Comparison of ENCODE assay signal across 8 mouse cellular contexts in the genomic region with DNA sequence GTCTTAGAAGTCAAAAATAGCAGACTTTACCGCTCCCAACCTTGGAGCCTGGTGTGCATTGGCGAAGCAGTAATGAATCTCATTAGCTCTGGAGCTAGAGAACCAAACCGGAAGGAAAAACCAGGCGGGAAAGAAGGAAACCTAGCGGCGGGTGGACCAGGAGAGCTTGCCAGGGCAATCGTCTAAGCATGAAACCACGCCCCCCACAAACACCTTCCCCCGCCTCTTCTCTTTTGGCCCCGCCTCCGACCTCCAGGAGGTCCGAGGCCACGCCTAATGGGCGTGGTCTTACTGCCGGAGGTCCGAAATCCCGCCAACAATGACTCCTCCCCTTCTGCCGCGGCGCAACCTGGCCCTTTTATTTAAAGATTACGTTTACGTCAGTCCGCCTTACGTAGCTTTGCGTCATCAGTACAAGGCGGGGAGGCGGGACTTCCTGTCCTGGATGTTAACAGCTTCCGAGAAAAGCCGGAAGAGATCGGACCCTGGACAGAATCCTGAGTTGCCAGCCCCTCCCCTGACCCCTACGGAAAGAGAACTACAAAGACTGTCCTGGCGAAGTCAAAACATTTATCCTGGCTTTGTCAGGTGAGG. TPM values are rescaled to one million over a fixed set of nuclear protein-coding genes. Genes with fewer than 3 reads are reported as not detected.
DNase-seq lines count a peak whose midpoint lies in the region; ATAC-seq lines count a peak whose summit lies in the region.

A gene (plus strand): TSS at position 431 of the 594 bp plus-strand sequence.

- no peaks in the 10 kb centered on the region for H3K9me3 ChIP-seq in hindbrain, embryonic 15.5 days

- H3K9ac ChIP-seq in hindbrain, embryonic 15.5 days, result peak within 1 kb of the TSS; percentile 83

- H3K27me3 ChIP-seq in hindbrain, embryonic 15.5 days, result no peaks in the 10 kb centered on the region

- 0 out of 2 replicates have a peak, but pooled peaks cover 6% of the 10 kb centered on the region for H3K36me3 ChIP-seq in hindbrain, embryonic 15.5 days

- peak within 1 kb of the TSS; percentile 88 for H3K4me3 ChIP-seq in hindbrain, embryonic 15.5 days

- under 1% methylated on average over 32 of the region's 32 CpGs for WGBS in hindbrain, embryonic 15.5 days

- ATAC-seq in hindbrain, embryonic 15.5 days (ENCODE audit: low FRiP score, low read depth), result peak; percentile 94

- H3K4me1 ChIP-seq in hindbrain, embryonic 15.5 days (replicated peaks), result peaks cover 26% of the 10 kb centered on the region

- DNase-seq in T-cell, adult 2 months (ENCODE audit: low spot score), result peak; percentile 96
- peak; percentile 94 to 96 for DNase-seq in cerebellum, postnatal 36 days
- DNase-seq in frontal cortex, postnatal 36 days (ENCODE audit: low spot score in 2 of 2), result peak; percentile 94 to 98
- DNase-seq in left cerebral cortex, adult 11 months (ENCODE audit: low spot score), result peak; percentile 97
- DNase-seq in lung, postnatal 4 days, result peak; percentile 97 to 98
- peak; percentile 98 for DNase-seq in retina, postnatal 7 days (ENCODE audit: low read depth, low spot score)
- peak; percentile 72 for DNase-seq in urinary bladder, adult 2 months (ENCODE audit: low spot score)

- H3K4me2 ChIP-seq in hindbrain, embryonic 15.5 days, result peak within 1 kb of the TSS; percentile 81

- peak within 1 kb of the TSS; percentile 90 for H3K27ac ChIP-seq in hindbrain, embryonic 15.5 days (replicated peaks)

RNA-seq across cellular contexts. Expression of the gene that starts here (rescaled TPM):
- polyA plus RNA-seq in hindbrain, embryonic 15.5 days (2015; fragmentation: Nextera tagmentation; extraction: Ambion mirVana), result 80.4 and 83.3 TPM in 2 replicates
- polyA plus RNA-seq in urinary bladder, adult 2 months (2012; rRNA removed), result 50.8 and 57.6 TPM in 2 replicates

Comparison
In these comparisons a context has a peak if more than half of its experiments do, and no peak if none do; other contexts are left out.
1. Peak in every context shown above with its lines: DNase-seq, ATAC-seq, H3K4me3 ChIP-seq and H3K27ac ChIP-seq.